Mouse (Mus musculus) gastrocnemius, adult 18-20 months (tissue): ENCODE measurements around the gene Smg1. TPM values are rescaled to one million over a fixed set of nuclear protein-coding genes. Genes with fewer than 3 reads are reported as not detected.

Experiments
- DNase-seq: peaks from one replicate; pipeline ENCODE4 v3.0.0; 2021; ENCODE audit warnings: low spot score
- total RNA-seq, 2 experiments: library from RNA; stranded (reverse); gene quantifications; 2 replicates each; pipeline ENCODE4 v1.2.3; 2021

The Smg1 gene
- total RNA-seq, 2 experiments from 2014 or later, result 19.5 to 23.6 TPM

DNA sequence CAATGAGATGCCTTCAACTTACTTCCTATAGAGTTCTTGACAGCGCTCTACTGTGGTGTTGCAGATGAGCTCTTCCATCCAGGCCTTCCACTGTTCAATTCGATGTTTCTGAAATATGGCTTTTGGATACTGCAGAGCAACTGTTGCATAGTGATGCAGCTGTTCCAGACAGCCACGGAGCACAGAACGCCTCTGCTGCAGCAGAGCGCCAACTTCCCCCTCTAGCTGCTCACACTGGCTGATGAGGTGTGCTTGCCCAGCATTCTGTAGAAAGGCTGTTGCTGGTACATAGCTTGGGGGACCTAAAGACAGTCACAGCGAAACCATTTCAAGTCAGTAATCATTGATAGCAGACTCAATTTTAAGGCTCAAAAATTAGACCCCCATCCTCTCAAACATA is 89.3 kb downstream of the Smg1 start:
- no peak for DNase-seq

DNA sequence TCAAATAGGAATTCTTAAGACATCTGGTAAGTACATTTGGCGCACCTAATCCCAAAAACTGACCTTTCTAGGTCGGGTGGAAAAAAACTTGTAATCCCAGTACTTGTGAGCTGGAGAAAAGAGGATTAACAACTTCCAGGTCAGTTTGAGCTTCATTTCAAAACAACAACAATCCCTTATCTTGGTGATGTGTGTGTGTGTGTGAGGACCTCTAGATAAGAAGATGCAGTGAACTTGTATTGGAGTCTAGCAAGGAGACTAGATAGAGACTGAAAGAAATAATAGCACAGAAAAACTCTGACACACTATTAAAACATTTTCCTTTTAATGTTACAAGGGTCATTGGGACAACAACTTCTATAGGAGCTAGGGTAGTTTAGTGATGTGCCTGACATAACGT is 99.9 kb downstream of the Smg1 start:
- DNase-seq, result no peak

DNA sequence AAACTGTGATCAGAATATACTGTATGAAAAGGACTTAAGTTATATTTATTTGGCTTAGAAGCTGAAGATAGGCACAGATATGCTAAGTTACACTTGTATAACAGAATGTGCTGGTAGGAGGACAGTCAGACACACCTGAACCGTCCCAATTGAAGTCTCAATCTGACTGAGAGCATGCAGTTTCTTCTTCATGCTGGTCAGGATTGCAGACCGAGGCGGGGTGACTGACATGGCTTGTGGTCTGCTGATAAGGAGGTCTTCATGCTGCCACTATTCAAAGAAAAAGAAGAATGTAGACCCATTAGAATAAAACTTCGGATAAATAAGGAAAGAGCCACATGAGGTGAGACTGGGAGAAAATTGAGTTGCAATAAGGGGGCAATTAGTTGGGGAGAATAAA is 100.3 kb downstream of the Smg1 start:
- no peak for DNase-seq

DNA sequence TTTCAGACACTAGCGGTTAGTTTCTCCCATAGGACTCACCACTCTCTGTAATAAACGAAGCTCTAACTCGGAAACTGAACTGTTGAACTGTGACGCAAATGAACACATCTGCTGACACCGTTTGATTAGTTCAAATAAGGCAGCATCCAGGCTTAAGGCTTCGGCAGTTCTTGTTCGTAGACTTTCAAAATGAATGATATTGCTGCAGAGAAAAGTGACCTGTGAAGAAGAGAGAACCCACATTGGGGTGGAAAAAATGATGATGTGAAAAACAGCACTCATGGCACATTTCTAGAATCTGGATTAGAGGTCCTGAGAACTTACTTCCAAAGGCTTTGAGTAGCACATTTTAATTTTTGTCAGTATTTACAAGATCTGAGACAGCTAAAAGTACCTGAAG is 102.2 kb downstream of the Smg1 start:
- DNase-seq, result no peak

DNA sequence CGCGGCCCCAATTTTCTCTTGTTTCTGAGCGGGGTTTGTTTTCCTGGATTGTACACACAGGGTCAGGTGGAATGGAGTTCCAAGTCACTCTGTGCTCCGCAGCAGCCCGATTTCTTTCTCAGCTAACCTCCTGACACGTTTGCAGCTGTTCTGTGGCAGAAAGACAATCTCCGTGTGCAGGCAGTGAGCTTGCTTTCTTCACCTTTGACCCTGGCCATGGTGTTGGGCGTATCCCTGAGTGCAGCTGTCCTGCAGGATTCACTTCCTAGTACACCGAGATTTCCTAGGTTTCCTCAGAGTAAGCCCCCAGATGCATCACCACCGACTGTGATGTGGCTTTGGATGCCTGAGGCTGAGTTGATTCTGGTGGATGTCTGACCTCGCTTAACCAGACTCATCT is 108.3 kb downstream of the Smg1 start:
- no peak for DNase-seq

DNA sequence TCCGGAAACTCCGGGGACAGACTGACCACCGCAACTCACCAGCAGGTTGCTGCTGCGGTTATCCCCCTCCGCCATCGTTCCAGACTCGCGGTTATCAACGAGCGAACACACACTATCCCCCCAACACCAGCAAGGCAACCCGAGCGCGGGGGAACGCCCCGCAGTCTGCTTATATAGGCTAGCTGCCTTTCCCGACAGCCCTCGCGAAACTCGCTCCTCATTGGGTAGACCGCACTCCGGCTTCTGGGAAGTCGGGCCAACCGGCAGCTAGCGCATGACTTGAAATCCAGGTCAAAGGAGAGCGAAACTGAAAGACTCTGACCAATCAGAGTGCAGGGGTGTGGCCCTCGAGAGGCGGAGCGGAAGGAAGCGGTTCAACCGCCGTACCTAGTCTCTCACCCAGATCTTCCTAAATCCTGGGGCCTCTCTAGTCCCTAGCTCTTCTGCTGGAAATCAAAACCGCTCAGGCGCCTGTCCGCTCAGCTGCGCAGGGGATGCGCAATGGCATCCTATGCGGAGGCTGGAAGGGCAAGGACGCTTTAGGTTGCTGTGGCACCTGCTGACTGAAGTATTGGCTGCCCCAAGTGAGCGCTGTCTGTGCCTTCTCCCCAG is 113.9 kb downstream of the Smg1 start, which contains the start of gene Arl6ip1:
Arl6ip1 (minus strand) TSS at position 233 of the 612 bp plus-strand sequence.
- DNase-seq, result peak; percentile 98

DNA sequence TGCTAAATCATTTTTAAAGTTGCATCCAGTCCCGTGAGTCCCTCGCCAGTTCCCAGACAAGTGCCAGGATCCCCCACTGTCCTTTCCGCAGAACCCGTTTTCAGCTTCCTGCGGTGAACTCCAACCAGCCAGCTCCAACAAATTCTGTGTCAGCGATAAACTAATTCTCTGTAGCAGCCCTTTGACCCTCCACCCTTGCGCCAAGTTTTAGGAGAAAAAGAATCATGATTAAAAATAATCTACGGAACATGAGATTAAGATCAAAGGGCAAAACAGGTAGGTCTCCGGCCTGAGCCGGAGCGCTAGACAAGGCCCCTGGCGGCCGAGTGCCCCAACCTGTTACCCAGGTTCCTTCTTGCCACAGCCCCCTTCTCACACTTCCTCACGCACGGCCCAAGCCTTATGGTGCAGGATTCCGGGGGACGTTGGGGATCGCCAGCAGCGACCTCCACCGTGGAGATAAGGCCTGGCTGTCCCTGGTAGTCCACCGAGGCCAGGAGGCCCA is 114.5 kb downstream of the Smg1 start:
- no peak for DNase-seq

DNA sequence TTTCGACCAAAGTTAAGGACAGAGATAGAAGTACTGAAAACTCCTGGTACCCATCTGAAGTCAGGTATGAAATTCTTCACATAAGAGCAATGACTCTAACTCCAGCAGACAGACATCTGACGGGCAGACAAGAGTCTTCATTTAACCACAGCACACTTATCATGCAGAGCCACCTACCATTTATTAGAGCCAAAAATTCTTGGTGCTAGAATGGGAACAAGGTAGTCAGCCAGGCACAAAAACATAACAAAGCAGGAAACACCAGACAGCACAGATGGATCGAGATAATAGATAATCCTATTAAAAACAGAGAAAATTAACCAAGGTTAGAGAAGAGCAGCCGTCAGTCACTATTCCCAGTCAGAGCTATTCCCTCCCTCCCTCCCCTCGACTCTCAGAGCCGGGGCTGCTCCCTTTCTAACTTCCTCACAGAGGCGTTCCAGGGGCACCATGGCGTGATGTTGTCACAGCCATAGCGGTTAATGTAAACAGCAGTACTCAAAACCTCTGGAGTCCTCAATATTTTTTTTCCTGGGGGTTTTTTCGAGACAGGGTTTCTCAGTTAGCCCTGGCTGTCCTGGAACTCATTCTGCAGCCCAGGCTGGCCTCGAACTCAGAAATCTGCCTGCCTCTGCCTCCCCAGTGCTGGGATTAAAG is 117.1 kb downstream of the Smg1 start:
- no peak for DNase-seq

DNA sequence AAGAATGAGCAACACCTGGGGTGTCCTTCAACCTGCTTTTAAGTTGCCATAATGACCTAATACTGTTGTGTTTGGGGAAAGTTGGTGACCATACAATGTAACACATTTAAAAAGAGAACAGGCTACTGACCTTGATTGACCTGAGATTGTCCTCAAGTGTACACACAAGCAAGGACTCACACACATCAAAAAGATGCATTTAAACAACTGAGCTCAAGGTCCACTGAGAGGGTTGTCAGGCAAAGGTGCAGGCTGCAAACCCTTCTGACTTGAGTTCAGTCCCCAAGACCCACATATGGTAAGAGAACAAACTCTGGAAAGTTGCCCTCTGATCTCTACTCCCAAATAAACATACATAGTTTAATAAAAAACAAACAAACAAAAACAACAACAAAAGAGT is 117.7 kb downstream of the Smg1 start:
- no peak for DNase-seq

DNA sequence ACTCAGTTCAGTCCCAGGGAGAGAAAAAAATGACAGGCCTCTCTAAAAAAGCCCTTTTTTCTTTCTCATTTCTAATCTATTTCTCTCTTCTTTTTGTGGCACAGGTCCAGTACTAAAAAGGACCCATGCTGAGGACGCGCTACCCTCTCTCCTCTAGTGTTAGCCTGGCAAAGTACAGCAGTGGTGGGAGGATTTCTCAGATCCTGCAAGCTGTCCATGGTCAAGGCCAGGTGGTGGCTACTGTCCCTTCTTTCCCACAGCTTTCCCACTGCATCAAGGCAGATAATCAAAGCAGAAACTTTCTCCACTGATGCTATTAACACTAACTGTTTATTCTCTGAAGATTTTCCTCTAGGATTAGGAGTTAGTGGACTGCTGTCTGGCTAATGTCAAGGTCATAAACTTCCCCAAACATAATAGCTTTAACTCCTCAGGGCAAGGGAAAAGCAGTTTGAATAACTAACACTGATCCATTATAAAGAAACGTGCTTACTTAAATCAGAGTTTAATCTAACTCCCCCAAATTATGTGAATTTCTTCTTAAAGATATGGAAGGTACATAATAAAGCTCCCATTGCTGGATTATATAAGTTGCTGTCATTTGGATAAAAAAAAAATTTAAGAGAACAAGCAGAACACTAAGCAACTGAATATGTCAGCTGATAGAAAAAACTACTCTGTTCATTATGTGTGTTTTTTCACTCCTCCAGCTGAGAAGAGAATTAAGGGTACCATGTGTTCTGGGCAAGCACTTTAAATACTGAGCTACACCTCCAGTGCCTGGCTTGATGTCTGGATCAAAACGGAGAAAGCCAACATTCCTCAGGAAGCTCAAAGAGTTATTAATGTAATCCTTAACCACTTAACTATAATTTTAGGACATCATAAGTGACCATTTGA is 119.7 kb downstream of the Smg1 start:
- no peak for DNase-seq

DNA sequence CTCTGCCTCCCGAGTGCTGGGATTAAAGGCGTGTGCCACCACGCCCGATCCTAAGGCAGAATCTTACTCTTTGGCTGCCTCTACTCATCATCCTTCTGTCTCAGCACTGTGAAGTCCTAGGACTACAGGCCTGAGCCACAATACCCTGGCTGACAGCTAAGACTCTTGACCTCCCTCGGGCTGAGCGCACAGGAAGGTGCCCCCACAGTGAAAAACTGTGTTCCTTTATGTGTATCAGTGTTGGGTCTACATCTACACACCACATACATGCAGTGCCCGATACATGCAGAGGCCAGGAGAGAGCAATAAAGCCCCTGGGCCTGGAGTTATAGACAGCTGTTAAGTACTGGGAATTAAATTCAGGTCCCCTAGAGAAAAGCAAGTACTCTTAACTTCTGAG is 121.2 kb downstream of the Smg1 start:
- DNase-seq, result no peak

DNA sequence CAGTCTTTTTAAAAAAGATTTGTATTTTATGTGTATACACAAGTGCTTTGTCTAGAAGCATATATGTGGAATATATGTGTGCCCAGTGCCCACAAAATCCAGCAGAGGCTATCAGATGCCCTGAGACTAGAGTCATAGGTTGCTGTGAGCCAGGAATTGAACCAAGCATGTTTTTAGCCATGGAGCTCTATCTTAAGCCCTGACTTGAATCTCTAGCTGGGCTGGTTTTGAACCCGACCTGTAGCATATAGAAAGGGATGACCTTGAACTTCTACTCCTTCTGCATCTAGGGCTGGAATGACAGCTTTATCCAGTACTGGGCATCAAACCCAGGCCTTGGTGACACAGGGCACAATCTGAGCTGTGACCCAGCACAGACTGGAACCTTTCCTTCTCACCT is 122.8 kb downstream of the Smg1 start:
- DNase-seq, result no peak

DNA sequence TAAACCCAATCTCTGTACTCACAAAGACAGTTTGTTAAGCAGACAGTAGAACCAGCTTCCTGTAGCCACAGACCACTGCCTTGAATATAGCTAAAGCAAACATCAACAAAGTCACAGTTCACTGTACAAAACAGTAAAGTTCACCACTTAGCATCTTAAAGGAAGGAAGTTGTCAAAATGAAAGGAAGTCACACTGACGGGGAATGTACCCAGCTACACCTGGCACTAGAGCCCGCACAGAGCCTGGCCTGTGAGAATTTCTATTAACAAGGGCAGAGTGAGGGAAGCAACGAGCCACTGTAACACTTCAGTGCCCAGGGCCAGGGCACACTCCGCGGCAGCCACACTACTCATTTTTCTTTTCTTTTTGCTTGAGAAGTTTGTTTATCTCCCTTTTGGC is 123.5 kb downstream of the Smg1 start:
- no peak for DNase-seq

DNA sequence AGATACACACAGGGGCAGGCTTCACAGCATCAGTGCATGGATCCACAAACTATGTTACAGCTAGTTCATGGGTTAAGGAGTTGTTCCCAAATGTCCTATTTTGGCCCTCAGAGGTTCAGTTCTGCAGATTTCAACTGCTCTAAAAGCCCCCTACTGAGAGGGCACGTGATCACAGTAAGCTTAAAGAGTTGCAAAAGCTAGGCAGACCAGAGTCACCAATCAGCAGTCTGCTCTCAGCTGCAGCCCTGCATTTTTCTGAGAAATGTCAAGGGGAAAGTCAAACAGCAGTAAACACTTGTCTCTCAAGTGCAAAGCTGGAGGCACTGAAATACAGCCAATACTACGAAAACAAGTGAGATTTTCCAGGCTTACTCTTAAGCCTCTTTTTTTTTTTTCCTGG is 124.3 kb downstream of the Smg1 start:
- DNase-seq, result no peak

DNA sequence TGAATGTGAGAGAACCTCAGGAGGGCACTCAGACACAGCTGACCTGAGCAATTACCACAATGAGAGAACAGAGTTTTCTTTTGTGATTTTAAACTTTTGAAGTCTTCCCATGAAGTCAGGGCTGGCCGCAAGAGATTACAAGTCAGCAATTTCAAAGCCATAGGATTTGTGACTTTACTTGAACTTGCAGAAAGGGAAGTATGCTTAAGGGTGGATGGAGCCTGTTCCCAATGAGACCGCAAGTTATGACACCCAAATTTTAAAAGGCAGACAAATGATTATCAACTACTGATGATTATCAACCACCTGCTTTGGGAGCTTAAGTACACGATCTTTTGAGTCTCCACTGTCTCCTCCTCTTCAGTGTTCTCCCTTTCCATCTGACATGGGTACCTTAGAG is 125.0 kb downstream of the Smg1 start:
- no peak for DNase-seq

DNA sequence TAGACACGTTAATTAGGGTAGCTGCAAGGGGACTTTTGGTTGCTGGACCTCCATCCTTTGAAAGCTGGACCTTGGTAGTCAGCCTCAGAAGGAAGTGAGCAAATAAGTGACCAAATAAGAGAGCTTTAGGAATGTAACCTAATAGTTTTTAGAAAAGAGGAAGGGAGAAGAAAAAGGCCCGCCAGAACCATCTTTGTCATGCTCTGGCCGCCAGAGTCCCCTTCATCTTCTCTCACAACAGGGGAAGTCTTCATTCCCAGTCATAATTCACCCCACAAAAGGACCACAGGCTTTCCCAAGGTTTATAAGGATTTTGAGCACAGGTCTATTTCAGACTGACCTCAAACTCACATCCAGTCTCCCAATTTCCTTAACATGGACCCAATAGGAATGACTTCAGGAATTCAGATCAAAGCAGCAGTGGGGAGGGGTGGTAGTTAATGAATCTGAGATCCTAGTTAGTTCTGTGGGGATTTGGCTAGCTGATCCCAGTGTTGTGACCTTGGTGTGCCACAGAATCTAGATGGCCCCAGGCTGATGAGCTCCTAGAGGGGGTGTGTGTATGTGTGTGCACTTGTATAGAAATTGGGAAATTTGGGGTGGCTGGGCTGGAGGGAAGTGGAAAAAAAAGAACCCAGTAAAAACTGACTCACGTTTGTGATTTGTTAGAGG is 125.8 kb downstream of the Smg1 start:
- DNase-seq, result no peak

DNA sequence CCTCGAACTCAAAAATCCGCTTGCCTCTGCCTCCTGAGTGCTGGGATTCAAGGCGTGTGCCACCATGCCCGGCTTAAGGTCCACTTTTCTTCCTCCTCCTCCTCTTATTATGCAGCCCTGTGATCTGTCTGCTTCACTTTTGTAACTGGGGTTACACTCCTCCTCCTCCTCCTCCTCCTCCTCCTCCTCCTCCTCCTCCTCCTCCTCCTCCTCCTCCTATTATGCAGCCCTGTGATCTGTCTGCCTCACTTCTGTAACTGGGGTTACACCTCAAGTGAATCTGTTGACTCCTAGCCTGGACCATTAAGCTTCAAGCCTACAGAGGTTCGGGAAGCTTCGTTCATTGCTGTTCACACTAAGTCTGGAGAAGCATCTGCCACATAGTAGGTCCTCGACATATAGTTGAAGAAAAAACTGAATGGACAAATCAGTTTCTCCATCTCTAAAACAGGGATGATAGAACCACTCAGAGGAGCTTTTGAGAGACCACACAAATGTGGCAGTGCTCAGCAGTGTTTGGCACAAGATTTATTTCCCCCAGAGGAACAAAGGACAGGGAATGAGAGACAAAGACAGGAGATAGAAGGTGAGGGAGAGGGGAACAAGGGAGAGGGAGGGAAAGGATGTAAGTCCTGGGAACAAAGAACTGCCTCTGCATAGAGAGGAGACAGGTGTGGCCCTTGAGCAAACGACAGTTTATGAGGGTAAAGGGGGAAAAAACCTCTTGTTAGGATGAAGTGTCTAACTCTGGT is 126.5 kb downstream of the Smg1 start:
- no peak for DNase-seq

DNA sequence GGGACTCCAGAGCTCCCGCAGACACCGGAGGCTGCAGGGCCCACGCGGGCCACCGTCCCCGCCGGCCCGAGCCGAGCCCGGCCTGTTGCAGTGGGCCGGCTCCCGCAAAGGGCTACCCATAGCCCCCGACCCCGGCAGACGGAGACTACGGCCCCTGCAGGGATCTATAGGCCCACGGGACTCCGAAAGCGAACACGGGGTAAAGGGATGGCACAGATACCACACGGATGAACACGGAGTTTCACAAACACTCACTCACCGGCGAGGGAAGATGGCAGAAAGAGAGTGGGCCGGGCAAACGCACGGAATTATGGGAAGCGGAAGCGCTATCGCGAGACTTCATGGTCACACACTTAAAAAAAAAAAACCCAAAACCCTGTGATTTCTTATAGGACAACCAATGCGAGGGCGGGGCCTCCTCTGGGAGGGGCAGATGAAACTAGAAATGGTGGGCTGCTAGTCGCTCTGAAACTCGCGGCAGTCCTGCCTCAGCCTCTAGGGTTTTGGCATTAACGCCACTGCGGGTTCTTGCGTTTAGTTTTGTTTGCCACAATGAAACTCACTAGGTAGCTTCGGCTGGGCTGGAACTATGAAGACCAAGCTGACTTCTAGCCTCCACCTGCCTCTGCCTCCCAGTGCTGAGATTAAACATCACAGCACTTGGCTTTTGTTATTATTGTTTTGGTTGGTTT is 127.4 kb downstream of the Smg1 start, which contains the start of gene Rps15a:
Rps15a (minus strand) TSS at position 312 of the 692 bp plus-strand sequence.
- peak; percentile 96 for DNase-seq

DNA sequence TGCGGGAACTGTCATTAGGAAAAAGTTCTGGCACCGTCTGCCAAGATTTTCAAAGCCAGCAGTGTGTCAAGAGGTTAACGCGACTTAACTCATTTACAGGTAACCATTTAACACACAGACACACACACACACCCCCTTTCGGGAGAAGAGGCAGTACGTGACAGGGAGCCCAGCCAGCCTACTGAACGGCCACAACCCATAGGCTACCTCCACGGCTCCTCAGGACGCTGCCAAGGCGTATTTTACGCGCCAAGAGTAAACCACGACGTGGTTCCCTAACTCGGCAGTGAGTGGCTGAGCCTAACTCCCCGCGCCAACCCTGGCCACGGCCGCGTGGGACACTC is 128.0 kb downstream of the Smg1 start:
- no peak for DNase-seq

DNA sequence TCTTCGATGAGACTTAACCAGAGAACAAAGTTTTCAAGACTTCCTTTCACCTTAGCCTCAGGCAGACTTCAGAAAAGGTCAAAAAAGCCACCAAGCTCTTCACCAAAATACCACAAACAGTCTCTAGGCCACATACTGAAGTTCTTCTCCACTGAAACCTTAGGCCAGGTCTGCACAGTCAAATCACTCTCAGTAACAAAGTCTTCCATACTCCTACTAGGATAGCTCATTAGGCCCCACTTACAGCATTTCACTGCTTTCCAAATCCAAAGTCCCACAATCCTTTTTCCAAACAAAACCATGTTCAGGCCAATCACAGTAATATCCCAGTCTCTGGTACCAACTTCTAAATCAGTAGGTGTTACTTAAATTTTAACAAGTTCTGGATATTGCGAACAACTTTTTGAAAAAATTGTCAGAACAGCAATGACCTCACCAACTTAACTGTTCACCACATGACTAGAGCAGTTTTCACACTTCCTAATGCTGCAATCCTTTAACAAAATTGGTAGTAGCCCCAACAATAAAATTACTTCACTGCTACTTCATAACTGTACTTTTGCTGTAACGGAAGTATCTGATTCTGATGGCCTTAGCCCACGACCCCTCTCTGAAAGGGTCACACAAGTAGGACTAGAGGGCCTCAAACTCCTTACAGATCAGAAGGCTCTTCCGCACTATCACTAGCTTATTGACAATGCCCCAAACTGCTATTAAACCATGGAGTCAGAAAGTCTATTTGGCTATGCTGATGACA is 129.8 kb downstream of the Smg1 start:
- DNase-seq, result no peak
